Mouse (Mus musculus) gastrocnemius, postnatal 4 days (tissue): ENCODE data around the gene Ptprk. TPM values are rescaled to one million over a fixed set of nuclear protein-coding genes. Genes with fewer than 3 reads are reported as not detected.

Experiments
- DNase-seq, 2 experiments: peaks; one replicate each; pipeline ENCODE4 v3.0.0; 2021 to 2022; ENCODE audit warnings: low spot score in 2 of 2, mixed read lengths in 2 of 2
- total RNA-seq, 2 experiments: library from RNA; stranded (reverse); gene quantifications; 2 replicates each; pipeline ENCODE4 v1.2.3; 2021

The Ptprk gene
- total RNA-seq, 2 experiments from 2014 or later = 17.5 to 19.1 TPM

DNA sequence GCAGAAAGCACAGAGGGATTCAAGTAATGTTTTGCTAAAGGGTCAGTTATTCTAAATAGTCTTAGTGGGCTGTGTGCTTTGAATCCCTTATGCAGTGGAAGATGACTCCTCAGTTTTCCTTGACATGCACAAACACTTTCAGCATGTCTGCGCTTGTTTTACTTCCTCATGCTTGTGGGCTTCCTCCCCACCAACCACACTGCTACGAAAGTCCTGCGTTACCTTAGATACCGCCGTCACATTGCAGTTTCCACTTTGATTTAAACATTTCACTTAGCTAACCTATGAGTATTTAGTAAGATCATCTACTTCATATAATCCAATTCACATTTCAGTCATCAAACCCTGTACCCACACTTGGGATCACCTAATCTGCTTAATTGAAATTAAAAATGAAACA, 441.5 kb downstream of the Ptprk start:
- no peak for DNase-seq

DNA sequence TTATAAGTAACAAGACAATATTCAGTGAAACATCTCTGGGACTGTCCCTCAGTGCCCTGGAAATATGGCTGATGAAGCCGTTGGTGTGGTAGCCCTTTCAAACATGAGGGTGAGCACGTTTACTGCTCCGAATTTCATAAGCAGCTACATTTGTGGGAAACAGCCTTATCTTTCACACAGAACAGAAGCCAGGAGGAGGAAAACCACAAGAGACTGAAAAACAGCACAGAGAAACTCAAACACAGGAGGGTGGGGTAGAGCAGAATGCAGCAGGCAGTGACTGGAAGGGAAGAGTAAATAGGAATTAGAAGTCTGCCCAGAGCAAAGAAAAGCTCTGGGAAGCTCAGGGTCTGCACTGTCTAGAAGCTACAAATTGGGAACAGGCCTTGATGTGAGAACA, 443.7 kb downstream of the Ptprk start:
- DNase-seq = no peak

DNA sequence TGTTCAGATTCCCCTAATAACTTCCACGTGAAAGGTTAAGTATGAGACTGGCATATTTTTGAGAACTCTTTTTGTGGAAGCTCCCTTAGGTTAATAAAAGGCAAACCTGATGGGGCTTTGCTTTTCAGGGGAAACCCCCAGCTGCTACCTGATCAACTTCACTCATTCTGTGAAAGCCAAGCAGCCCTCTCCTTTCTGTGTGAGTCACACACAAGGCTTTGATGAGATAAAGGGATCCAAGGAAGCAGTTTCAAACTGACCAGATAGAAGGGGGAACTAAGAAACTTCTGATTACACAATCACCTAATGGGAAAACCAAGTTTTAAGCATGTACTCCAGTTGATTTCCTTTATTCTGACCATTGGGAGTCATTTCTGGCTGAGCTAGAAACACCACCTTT, 445.2 kb downstream of the Ptprk start:
- DNase-seq = no peak

DNA sequence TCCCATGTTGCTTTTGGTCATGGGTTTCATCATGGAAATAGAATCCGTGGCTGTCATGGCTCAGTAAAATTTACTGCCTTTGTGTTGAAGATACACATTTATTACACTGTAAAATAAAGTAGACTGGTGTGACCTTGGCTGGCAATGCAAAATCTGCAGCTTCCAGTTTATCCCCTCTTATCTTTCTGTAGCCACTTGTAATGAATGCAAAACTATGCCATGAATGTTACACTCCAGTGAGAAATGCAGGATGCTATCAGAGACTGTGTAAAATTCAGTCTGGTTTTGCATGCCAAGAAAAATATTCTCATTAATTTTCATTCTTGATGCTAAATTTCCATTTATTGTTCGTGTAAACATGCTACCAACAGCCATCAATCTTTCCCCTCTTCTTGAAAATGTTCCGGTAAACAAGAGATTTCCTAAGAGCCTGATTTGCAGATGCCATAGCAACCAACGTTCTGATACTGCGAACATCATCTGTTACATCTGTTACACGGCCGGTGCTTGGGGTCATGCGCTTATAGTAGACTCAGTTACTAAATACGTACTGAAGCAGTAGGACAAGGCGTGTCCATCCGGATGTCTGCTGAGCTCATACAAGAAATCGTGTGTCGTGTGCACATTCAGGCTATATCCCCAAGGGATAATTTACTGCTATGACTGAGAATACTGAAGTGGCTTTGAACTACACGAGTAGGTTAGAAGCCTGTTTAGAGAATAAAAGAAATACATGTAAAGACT, 449.5 kb downstream of the Ptprk start:
- no peak for DNase-seq

- no peak for DNase-seq
These were observed 466.0 kb downstream of the Ptprk start for GRCm38 (mm10) chr10:28540595-28540994.

DNA sequence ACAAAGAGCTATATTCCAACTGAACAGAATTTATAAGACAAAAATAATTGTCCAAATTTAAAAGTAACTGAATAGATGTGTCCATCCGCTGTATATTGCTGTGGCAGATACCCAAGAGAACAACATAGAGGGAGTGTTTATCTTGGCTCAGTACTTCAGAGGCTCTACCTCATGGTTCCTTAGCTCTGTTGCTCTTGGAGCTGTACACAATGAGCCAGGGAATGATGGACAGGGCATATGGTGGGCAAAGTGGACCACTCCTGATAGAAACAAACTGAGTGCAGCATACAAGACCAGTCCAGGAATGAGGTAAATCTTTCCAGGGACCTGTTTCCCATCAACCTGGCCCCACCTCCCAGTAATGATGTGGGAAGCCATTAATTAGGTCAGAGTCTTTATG, 468.1 kb downstream of the Ptprk start:
- DNase-seq = no peak

GRCm38 (mm10) chr10:28550549-28550948, 475.9 kb downstream of the Ptprk start:
- no peak for DNase-seq

DNA sequence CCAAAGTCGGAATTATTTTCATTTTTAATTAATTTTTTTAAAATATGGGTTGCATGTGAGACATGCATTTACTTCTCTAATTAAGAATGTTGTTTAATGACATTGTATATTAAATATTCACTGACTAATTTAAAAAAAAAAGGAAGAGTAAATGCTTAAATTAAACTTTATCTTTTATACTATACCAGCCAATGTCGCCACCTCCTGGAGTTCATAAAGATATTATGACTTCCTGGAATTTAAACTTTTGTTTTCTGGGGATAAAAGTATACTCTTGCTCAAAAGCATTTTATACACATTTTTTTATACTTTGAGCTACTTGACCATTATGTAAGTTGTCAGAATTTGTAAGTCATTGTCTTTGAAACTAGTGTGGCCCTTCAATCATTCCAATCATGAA, 477.4 kb downstream of the Ptprk start:
- DNase-seq = no peak

- DNase-seq = no peak
These were observed 489.6 kb downstream of the Ptprk start for GRCm38 (mm10) chr10:28564110-28564674.

GRCm38 (mm10) chr10:28566378-28566777, 491.8 kb downstream of the Ptprk start:
- DNase-seq = no peak

DNA sequence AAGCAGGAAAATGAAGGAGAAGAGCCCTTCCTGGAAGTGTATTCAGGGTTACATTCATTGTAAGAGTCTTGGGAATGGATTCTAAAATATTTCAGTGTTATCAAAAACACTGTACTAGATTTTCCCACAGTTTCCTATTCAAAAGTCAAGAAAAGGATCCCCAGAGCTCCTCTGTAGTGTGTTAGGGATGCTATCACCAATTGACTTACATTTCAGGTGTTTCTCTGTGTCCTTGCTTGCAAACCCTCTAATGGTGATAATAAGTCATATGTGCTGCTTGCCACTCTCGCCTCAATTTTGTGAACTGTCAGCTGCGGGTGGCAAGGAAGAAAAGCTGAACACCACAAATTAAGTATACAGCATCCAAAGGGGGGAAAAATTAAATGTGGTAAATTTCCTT, 492.2 kb downstream of the Ptprk start:
- DNase-seq = no peak

DNA sequence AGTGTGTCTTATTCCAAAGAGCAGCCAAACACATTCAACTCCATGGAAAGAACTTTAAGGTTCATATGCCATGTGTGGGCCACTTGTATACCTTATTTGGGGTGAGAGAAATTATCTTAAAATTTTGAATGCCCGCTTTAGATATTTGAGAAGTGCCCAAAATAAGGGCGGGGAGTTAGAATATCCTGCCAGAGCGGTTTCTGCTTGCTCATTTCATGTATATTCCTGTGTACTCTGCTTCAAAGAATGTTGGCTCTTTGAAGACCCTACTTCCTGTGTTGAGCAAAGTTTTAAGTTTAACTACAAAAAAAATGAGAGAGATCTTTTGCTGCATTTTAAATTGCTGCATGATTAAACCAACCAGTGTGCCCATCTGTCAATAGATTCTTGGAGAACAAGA, 492.8 kb downstream of the Ptprk start:
- no peak for DNase-seq

- no peak for DNase-seq
These were observed 493.4 kb downstream of the Ptprk start for GRCm38 (mm10) chr10:28568047-28568446.

GRCm38 (mm10) chr10:28579596-28579995, 505.0 kb downstream of the Ptprk start:
- DNase-seq = no peak

DNA sequence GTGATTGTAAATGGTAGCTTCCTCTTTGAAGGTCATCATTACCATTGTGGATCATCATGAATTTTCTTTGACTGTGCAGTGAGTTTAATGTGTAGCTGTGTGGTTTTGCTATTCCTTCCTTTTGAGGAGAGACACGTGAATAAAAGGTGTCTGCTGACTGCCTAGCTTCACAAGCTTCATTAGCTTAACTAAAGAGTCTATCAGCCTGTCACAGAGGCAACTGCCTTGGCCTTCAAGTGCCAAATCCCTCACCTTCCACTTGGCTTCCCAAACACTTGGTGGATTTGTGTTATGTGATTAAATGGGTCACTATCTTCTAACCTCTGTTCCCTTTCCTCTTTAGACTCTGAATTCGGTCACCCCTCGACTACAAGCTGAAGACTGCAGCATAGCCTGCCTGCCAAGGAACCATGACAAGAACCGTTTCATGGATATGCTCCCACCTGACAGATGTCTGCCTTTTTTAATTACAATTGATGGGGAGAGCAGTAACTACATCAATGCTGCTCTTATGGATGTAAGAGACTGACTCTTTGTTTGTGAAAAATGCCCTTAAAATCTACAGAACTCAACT, 512.0 kb downstream of the Ptprk start:
- DNase-seq = no peak

DNA sequence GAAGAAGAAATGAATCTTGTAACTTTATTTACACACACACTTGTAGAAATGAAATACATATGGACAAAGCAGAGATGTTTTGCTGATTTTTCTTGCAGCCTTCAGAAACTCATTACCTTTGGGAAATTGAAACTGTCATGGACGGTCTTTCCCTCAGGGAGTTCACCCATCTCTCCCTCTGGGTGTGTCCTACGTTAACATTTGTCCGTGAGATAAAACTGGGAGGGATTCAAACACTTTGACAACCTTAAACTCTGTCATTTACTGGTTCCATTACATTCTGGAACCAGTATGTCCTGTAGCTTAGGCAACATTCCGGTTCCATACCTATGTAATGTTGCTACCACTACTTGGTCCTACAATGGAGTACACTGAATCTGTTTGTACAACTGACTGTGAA, 513.8 kb downstream of the Ptprk start:
- DNase-seq = no peak

- DNase-seq = no peak
These were observed 516.2 kb downstream of the Ptprk start for GRCm38 (mm10) chr10:28590822-28591221.

- no peak for DNase-seq
These were observed 519.1 kb downstream of the Ptprk start for GRCm38 (mm10) chr10:28593566-28594292.

- no peak for DNase-seq
These were observed 522.3 kb downstream of the Ptprk start for GRCm38 (mm10) chr10:28596897-28597296.

DNA sequence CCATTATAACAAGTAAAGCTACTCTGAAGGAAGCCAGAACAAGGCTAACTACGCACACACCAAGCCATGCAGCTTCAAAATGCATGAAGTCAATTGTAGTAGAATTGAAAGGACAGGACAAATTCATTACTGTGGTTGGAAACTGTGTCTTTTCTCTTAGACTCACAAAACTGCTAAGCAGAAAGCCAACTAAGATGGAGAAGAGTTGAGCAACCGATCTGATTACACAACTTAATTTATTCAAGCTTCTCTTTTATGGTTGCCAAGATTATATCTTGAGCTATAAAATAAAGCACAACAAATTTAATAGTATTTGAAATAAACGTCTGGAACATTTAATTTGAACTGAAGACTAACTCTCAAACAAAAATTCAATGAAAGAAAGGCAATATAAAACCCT, 534.5 kb downstream of the Ptprk start:
- DNase-seq = no peak

- DNase-seq = no peak
These were observed 539.8 kb downstream of the Ptprk start for GRCm38 (mm10) chr10:28614396-28614795.

DNA sequence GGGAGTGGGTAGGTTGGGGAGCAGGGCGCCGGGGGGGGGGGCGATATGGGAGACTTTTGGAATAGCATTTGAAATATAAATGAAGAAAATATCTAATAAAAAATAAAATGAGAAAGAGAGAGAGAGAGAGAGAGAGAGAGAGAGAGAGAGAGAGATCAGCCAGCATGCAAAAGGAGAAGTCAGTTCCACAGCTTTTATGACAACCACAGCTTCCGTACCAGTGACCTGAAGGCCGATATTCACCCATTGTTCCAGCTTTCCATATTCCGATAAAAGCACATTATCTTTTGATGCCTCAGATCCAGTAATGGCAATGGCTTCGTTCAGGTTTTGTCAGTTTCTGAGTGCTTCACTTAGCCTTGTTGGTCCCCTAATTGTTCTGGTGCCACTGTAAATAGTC, 542.6 kb downstream of the Ptprk start:
- no peak for DNase-seq
